Mouse (Mus musculus) adrenal gland, postnatal 36 days (tissue): Measurements from ENCODE around the gene Gm3512. TPM values are rescaled to one million over a fixed set of nuclear protein-coding genes. Genes with fewer than 3 reads are reported as not detected.
"Not testable (repeated sequence)": the region's sequence is repeated elsewhere in the genome, so short reads cannot be mapped to it uniquely, and the experiment has no call there.

ENCODE experiments used
- DNase-seq, 2 experiments: peaks; one replicate each; pipeline ENCODE4 v3.0.0; 2021; ENCODE audit warnings: mixed read lengths in 1 of 2
- long read RNA-seq, 2 experiments: library from polyadenylated mRNA; stranded (forward); transcript quantifications; one replicate each; pipeline ENCODE4 v2.0.0; 2021; ENCODE audit warnings: borderline sequencing depth in 2 of 2
- total RNA-seq, 2 experiments: library from RNA; stranded (reverse); gene quantifications; 2 replicates each; pipeline ENCODE4 v1.2.3; 2021

Gene Gm3512
- total RNA-seq, result under 1 TPM; 0.26 to 0.56 TPM
- long read RNA-seq, experiment 1, result 0 reads
- long read RNA-seq, experiment 2, result 0 reads

- DNase-seq, result peak in 1 of 2 experiments; percentile 0
Measured at GRCm38 (mm10) chr14:7174483-7174971, at the start of gene Gm3512. Gene Gm3512, minus strand, starts transcription at chr14:7174533.

GRCm38 (mm10) chr14:7200070-7200469 is 25.7 kb upstream of the Gm3512 start:
- DNase-seq, result not testable (repeated sequence)

GRCm38 (mm10) chr14:7194440-7194839 is 20.1 kb upstream of the Gm3512 start, which contains the start of gene Gm16434:
Gene Gm16434, minus strand, starts transcription at chr14:7194540.
- DNase-seq, result not testable (repeated sequence)

GRCm38 (mm10) chr14:7125312-7125711 is 49.0 kb downstream of the Gm3512 start, which contains the start of gene Gm6676:
Gene Gm6676, minus strand, starts transcription at chr14:7125412.
- not testable (repeated sequence) for DNase-seq

- DNase-seq, result peak in 1 of 2 experiments; percentile 0
Measured at GRCm38 (mm10) chr14:7105124-7105802, 69.1 kb downstream of the Gm3512 start.

Other genes with a start within 250 kb of the Gm3512 start
- gene Gm6356, start 200.7 kb downstream of the Gm3512 start, total RNA-seq, result not detected
- under 1 TPM in 1 of 2 experiments, not detected in 1; 0.20 TPM for gene Gm10406, start 147.1 kb downstream of the Gm3512 start, total RNA-seq
- gene Gm3685, start 129.6 kb downstream of the Gm3512 start, total RNA-seq, result not detected
- under 1 TPM in 1 of 2 experiments, not detected in 1; 0.50 TPM for gene Gm3696, start 73.9 kb downstream of the Gm3512 start, total RNA-seq
- not detected for gene Gm6676, start 49.1 kb downstream of the Gm3512 start, total RNA-seq
- not detected for gene Gm16434, start 20.0 kb upstream of the Gm3512 start, total RNA-seq
- gene Gm3727, start 90.2 kb upstream of the Gm3512 start, total RNA-seq, result not detected
- gene Gm3739, start 140.5 kb upstream of the Gm3512 start, total RNA-seq, result not detected
- gene Gm5797, start 157.9 kb upstream of the Gm3512 start, total RNA-seq, result not detected
- gene Gm8374, start 190.6 kb upstream of the Gm3512 start, total RNA-seq, result not detected